ENCODE assay signal across 14 mouse cellular contexts in genomic region chr8:123257114-123257513, GRCm38 (mm10). TPM values are rescaled to one million over a fixed set of nuclear protein-coding genes. Genes with fewer than 3 reads are reported as not detected.
A peak's percentile ranks its signal among the peaks of the same experiment; 100 is the strongest.
DNase-seq lines count a peak whose midpoint lies in the region; ATAC-seq lines count a peak whose summit lies in the region.
"Had no signal": no experiment of that assay in that cellular context is flagged by ENCODE, and none has a peak within 500 bp of the region (broad histone marks: within the 10 kb centered on the region; RNA-seq: fewer than 3 reads in every experiment).

No protein-coding gene starts in this region.

- intact Hi-C loops in left cerebral cortex, postnatal 10 days (cut with DNase I) = loop anchor here (10.0 kb wide), 1 partner anchor 108 kb away; no protein-coding TSS in a partner anchor

- no peak for DNase-seq in frontal cortex, postnatal 25 days (ENCODE audit: low spot score in 2 of 2)
- DNase-seq in left cerebral cortex, adult 18-20 months (ENCODE audit: low spot score in 2 of 2) = peak; percentile 56 to 68
- no peak for DNase-seq in left cerebral cortex, postnatal 10 days (ENCODE audit: extremely low spot score in 1 of 2, low spot score in 2 of 2)
- DNase-seq in Muller cell, postnatal 12 days (ENCODE audit: inconsistent ontology term) = peak; percentile 18
- DNase-seq in left cerebral cortex, adult 8-10 months (ENCODE audit: low spot score in 2 of 2) = peak; percentile 24 to 81
- DNase-seq in adrenal gland, postnatal 25 days = no peak
- DNase-seq in kidney, postnatal 14 days = no peak
- DNase-seq: cerebellum, adult 9-11 months; heart, postnatal 10 days; liver, embryonic 13.5 days; thymus, postnatal 14 days had no signal

- peak; percentile 71 for ATAC-seq in frontal cortex, adult (ENCODE audit: low TSS enrichment)
- ATAC-seq: inflammation-experienced regulatory T-cells, adult 6 months; lung, postnatal 0 days had no signal

RNA-seq across cellular contexts. Expression of gene Vps9d1, which starts 3.0 kb away (rescaled TPM):
- total RNA-seq in left cerebral cortex, adult 18-20 months (2021) = 10 to 100 TPM; 58.6 to 69.5 TPM
- 10 to 100 TPM; 72.7 to 74.6 TPM for total RNA-seq in left cerebral cortex, postnatal 10 days (2021)
- total RNA-seq in left cerebral cortex, adult 8-10 months (2022) = 10 to 100 TPM; 53.3 to 72.7 (median 58.6) TPM
- 25.2 and 36.7 TPM in 2 replicates for total RNA-seq in adrenal gland, postnatal 25 days (2021)

RNA-seq across cellular contexts. Expression of gene Zfp276, which starts 3.1 kb away (rescaled TPM):
- 10 to 100 TPM; 19.9 to 21.5 TPM for total RNA-seq in left cerebral cortex, adult 18-20 months (2021)
- 10 to 100 TPM; 21.6 to 25.2 TPM for total RNA-seq in left cerebral cortex, postnatal 10 days (2021)
- 10 to 100 TPM; 20.0 to 25.7 (median 23.2) TPM for total RNA-seq in left cerebral cortex, adult 8-10 months (2022)
- 32.3 and 33.0 TPM in 2 replicates for total RNA-seq in adrenal gland, postnatal 25 days (2021)

RNA-seq across cellular contexts. Expression of gene Spata2l, which starts 21.1 kb away (rescaled TPM):
- 10 to 100 TPM; 79.4 to 82.0 TPM for total RNA-seq in left cerebral cortex, adult 18-20 months (2021)
- 100 to 1,000 TPM; 111 to 118 TPM for total RNA-seq in left cerebral cortex, postnatal 10 days (2021)
- total RNA-seq in left cerebral cortex, adult 8-10 months (2022) = 10 to 100 TPM; 54.3 to 61.9 (median 60.4) TPM
- total RNA-seq in adrenal gland, postnatal 25 days (2021) = 15.6 and 17.9 TPM in 2 replicates

RNA-seq across cellular contexts. Expression of gene Cdk10, which starts 32.5 kb away (rescaled TPM):
- total RNA-seq in left cerebral cortex, adult 18-20 months (2021) = 10 to 100 TPM; 94.7 to 98.6 TPM
- total RNA-seq in left cerebral cortex, postnatal 10 days (2021) = 10 to 100 TPM; 69.3 to 69.5 TPM
- total RNA-seq in left cerebral cortex, adult 8-10 months (2022) = 100 to 1,000 TPM in 1 of 4 experiments, 10 to 100 TPM in 3; 87.5 to 104 (median 91.5) TPM
- 68.7 and 78.2 TPM in 2 replicates for total RNA-seq in adrenal gland, postnatal 25 days (2021)

RNA-seq across cellular contexts. Expression of gene Spata33, which starts 44.5 kb away (rescaled TPM):
- total RNA-seq in left cerebral cortex, adult 18-20 months (2021) = 1 to 10 TPM; 5.9 to 9.8 TPM
- 1 to 10 TPM; 6.3 to 7.5 TPM for total RNA-seq in left cerebral cortex, postnatal 10 days (2021)
- total RNA-seq in left cerebral cortex, adult 8-10 months (2022) = 1 to 10 TPM; 6.0 to 7.9 (median 6.2) TPM
- total RNA-seq in adrenal gland, postnatal 25 days (2021) = 3.3 and 4.0 TPM in 2 replicates

Comparison
In these comparisons a context has a peak if more than half of its experiments do, and no peak if none do; other contexts are left out.
1. DNase-seq: peak in left cerebral cortex, adult 18-20 months (2 of 2), Muller cell, postnatal 12 days (single experiment) and left cerebral cortex, adult 8-10 months (2 of 2); none in frontal cortex, postnatal 25 days (0 of 2), left cerebral cortex, postnatal 10 days (0 of 2), adrenal gland, postnatal 25 days (single experiment) and kidney, postnatal 14 days (single experiment).